Mouse (Mus musculus) B cell, adult 2 months (primary cell): ENCODE data around the gene Ddah2.
A peak's percentile ranks its signal among the peaks of the same experiment; 100 is the strongest.

Experiments used
- DNase-seq, 2 experiments: peaks; one replicate each; pipeline ENCODE4 v3.0.0; 2022

Ddah2 gene

GRCm38 (mm10) chr17:35079778-35080177 lies 20.9 kb downstream of the Ddah2 start:
- DNase-seq: no peak

GRCm38 (mm10) chr17:35080248-35080647 lies 21.4 kb downstream of the Ddah2 start:
- no peak for DNase-seq

- DNase-seq: no peak
Measured at GRCm38 (mm10) chr17:35080710-35081109, 21.9 kb downstream of the Ddah2 start.

- DNase-seq: no peak
Measured at GRCm38 (mm10) chr17:35082841-35083576, 24.2 kb downstream of the Ddah2 start.

- no peak for DNase-seq
Measured at GRCm38 (mm10) chr17:35083929-35084497, 25.2 kb downstream of the Ddah2 start.

GRCm38 (mm10) chr17:35085208-35085865 lies 26.5 kb downstream of the Ddah2 start, which contains the start of gene Ly6g6f:
TSS of gene Ly6g6f (minus strand) at chr17:35085610.
- no peak for DNase-seq

GRCm38 (mm10) chr17:35088151-35088550 lies 29.3 kb downstream of the Ddah2 start:
- peak; percentile 41 to 45 for DNase-seq

- DNase-seq: peak; percentile 95
Measured at GRCm38 (mm10) chr17:35088825-35089644, 30.2 kb downstream of the Ddah2 start, which contains the start of gene Abhd16a. TSS of gene Abhd16a (plus strand) at chr17:35089263.

- no peak for DNase-seq
Measured at GRCm38 (mm10) chr17:35090166-35090932, 31.5 kb downstream of the Ddah2 start.

- no peak for DNase-seq
Measured at GRCm38 (mm10) chr17:35092403-35093198, 33.8 kb downstream of the Ddah2 start.

- no peak for DNase-seq
Measured at GRCm38 (mm10) chr17:35094475-35095365, 35.9 kb downstream of the Ddah2 start.

- DNase-seq: no peak
Measured at GRCm38 (mm10) chr17:35096597-35096996, 37.8 kb downstream of the Ddah2 start.

GRCm38 (mm10) chr17:35097164-35097655 lies 38.4 kb downstream of the Ddah2 start:
- DNase-seq: peak; percentile 27 to 28

- no peak for DNase-seq
Measured at GRCm38 (mm10) chr17:35100196-35100765, 41.4 kb downstream of the Ddah2 start.

- DNase-seq: no peak
Measured at GRCm38 (mm10) chr17:35101161-35101560, 42.3 kb downstream of the Ddah2 start.

GRCm38 (mm10) chr17:35102299-35102698 lies 43.5 kb downstream of the Ddah2 start:
- no peak for DNase-seq

- DNase-seq: no peak
Measured at GRCm38 (mm10) chr17:35103221-35103690, 44.4 kb downstream of the Ddah2 start.

GRCm38 (mm10) chr17:35104079-35104478 lies 45.2 kb downstream of the Ddah2 start:
- no peak for DNase-seq

- no peak for DNase-seq
Measured at GRCm38 (mm10) chr17:35104754-35105153, 45.9 kb downstream of the Ddah2 start.
